Mouse (Mus musculus) embryonic facial prominence, embryonic 11.5 days (tissue): ENCODE data around the gene Pgm2. TPM values are rescaled to one million over a fixed set of nuclear protein-coding genes. Genes with fewer than 3 reads are reported as not detected.

Source experiments
- ATAC-seq: fragments of 200-750 bp; cut with Nextera tagmentation; replicated peaks from 2 replicates; pipeline ENCODE4 v1.8.0; 2017; ENCODE audit warnings: low read depth; ENCODE audit not compliant: insufficient number of reproducible peaks, low FRiP score, low TSS enrichment
- DNase-seq: peaks from one replicate; pipeline ENCODE4 v3.0.0-alpha.2; 2015; ENCODE audit warnings: low spot score
- H3K27ac ChIP-seq: fragments of 300-500 bp; sonication (generic); replicated peaks from 2 replicates; pipeline ENCODE4 v1.5.1; 2014; ENCODE audit warnings: mild to moderate bottlenecking, low read depth, low read length, control low read depth
- H3K27me3 ChIP-seq: fragments of 300-500 bp; sonication (generic); 2 replicates; pipeline ENCODE4 v1.6.1; 2014; ENCODE audit warnings: mild to moderate bottlenecking, low read length, moderate library complexity, mixed read lengths; ENCODE audit not compliant: control insufficient read depth, insufficient read depth
- H3K36me3 ChIP-seq: fragments of 300-500 bp; sonication (generic); replicated peaks from 2 replicates; pipeline ENCODE4 v1.6.1; 2014; ENCODE audit warnings: low read depth, mild to moderate bottlenecking, low read length, moderate library complexity, mixed read lengths; ENCODE audit not compliant: control insufficient read depth, insufficient read depth
- H3K4me1 ChIP-seq: fragments of 300-500 bp; sonication (generic); 2 replicates; pipeline ENCODE4 v1.6.1; 2014; ENCODE audit warnings: low read length, mixed read lengths; ENCODE audit not compliant: control insufficient read depth, insufficient read depth
- H3K4me2 ChIP-seq: fragments of 300-500 bp; sonication (generic); 2 replicates; pipeline ENCODE4 v1.6.1; 2014; ENCODE audit warnings: low read depth, mild to moderate bottlenecking, control low read depth, low read length, moderate library complexity
- H3K4me3 ChIP-seq: fragments of 300-500 bp; sonication (generic); 2 replicates; pipeline ENCODE4 v1.5.1; 2014; ENCODE audit warnings: low read depth, low read length, control low read depth
- H3K9ac ChIP-seq: fragments of 300-500 bp; sonication (generic); replicated peaks from 2 replicates; pipeline ENCODE4 v1.6.1; 2014; ENCODE audit warnings: mild to moderate bottlenecking, control low read depth, low read length
- H3K9me3 ChIP-seq: fragments of 300-500 bp; sonication (generic); replicated peaks from 2 replicates; pipeline ENCODE4 v1.6.1; 2016; ENCODE audit warnings: mild to moderate bottlenecking, low read length, inconsistent platforms, mixed read lengths; ENCODE audit not compliant: control insufficient read depth
- WGBS: fragments of 180-500 bp; shearing (Covaris S2); extraction: QIAGEN DNeasy Blood & Tissue Kit; methylation state at CpG from one replicate; pipeline ENCODE4 v1.1.7; 2014; 5-methylcytosine and 5-hydroxymethylcytosine counted together
- polyA plus RNA-seq: library from polyadenylated mRNA; unstranded; fragments of >200 nt; fragmentation: Nextera tagmentation; extraction: Ambion mirVana; gene quantifications from 2 replicates; pipeline ENCODE4 v1.2.1, GENCODE M21; 2014

Gene Pgm2
- polyA plus RNA-seq, 1 experiment from 2014 or later = 35.6 TPM

GRCm38 (mm10) chr5:64066159-64066558, 26.6 kb upstream of the Pgm2 start:
- Histone ChIP-seq H3K9ac (no peak overlapping the region), H3K9me3 (no peaks in the 10 kb centered on the region), H3K27ac (no peak overlapping the region), H3K4me1 (no peaks in the 10 kb centered on the region), H3K27me3 (no peaks in the 10 kb centered on the region), H3K36me3 (no peaks in the 10 kb centered on the region), H3K4me2 (no peak overlapping the region), H3K4me3 (no peak overlapping the region)
- DNase-seq (no peak), ATAC-seq (no peak)
- WGBS = 69% methylated on average over 2 of the region's 2 CpGs

- Histone ChIP-seq H3K4me2 (no peak overlapping the region), H3K27me3 (no peaks in the 10 kb centered on the region), H3K36me3 (no peaks in the 10 kb centered on the region), H3K4me1 (no peaks in the 10 kb centered on the region), H3K9me3 (no peaks in the 10 kb centered on the region), H3K9ac (no peak overlapping the region), H3K27ac (no peak overlapping the region), H3K4me3 (no peak overlapping the region)
- no peak for DNase-seq
- WGBS = 78% methylated on average over 2 of the region's 2 CpGs
- no peak for ATAC-seq
Observed at GRCm38 (mm10) chr5:64067576-64067975, 25.2 kb upstream of the Pgm2 start.

GRCm38 (mm10) chr5:64070081-64070673, 22.6 kb upstream of the Pgm2 start:
- no peak overlapping the region for H3K4me3 ChIP-seq
- H3K27me3 ChIP-seq = no peaks in the 10 kb centered on the region
- WGBS = 22% methylated on average over 4 of the region's 4 CpGs
- ATAC-seq (peak; percentile 81), DNase-seq (peak; percentile 84)
- no peaks in the 10 kb centered on the region for H3K4me1 ChIP-seq
- no peak overlapping the region for H3K27ac ChIP-seq
- no peak overlapping the region for H3K4me2 ChIP-seq
- no peak overlapping the region for H3K9ac ChIP-seq
- H3K36me3 ChIP-seq = no peaks in the 10 kb centered on the region
- no peaks in the 10 kb centered on the region for H3K9me3 ChIP-seq

- no peaks in the 10 kb centered on the region for H3K27me3 ChIP-seq
- WGBS = 85% methylated on average over 2 of the region's 2 CpGs
- no peaks in the 10 kb centered on the region for H3K4me1 ChIP-seq
- ATAC-seq (no peak), DNase-seq (no peak)
- no peak overlapping the region for H3K4me3 ChIP-seq
- no peak overlapping the region for H3K27ac ChIP-seq
- no peaks in the 10 kb centered on the region for H3K9me3 ChIP-seq
- H3K9ac ChIP-seq = no peak overlapping the region
- H3K36me3 ChIP-seq = no peaks in the 10 kb centered on the region
- no peak overlapping the region for H3K4me2 ChIP-seq
Observed at GRCm38 (mm10) chr5:64070742-64071476, 21.8 kb upstream of the Pgm2 start.

- ATAC-seq = no peak
- H3K36me3 ChIP-seq = no peaks in the 10 kb centered on the region
- H3K4me1 ChIP-seq = no peaks in the 10 kb centered on the region
- H3K4me2 ChIP-seq = no peak overlapping the region
- WGBS = 88% methylated on average over 3 of the region's 3 CpGs
- no peak for DNase-seq
- no peak overlapping the region for H3K9ac ChIP-seq
- H3K4me3 ChIP-seq = no peak overlapping the region
- H3K9me3 ChIP-seq = no peaks in the 10 kb centered on the region
- H3K27ac ChIP-seq = no peak overlapping the region
- H3K27me3 ChIP-seq = no peaks in the 10 kb centered on the region
Observed at GRCm38 (mm10) chr5:64074455-64074854, 18.3 kb upstream of the Pgm2 start.

GRCm38 (mm10) chr5:64075506-64075905, 17.2 kb upstream of the Pgm2 start:
- no peak overlapping the region for H3K4me2 ChIP-seq
- H3K27me3 ChIP-seq = no peaks in the 10 kb centered on the region
- DNase-seq = peak; percentile 30
- no peak for ATAC-seq
- no peak overlapping the region for H3K9ac ChIP-seq
- no peak overlapping the region for H3K4me3 ChIP-seq
- H3K9me3 ChIP-seq = no peaks in the 10 kb centered on the region
- H3K27ac ChIP-seq = no peak overlapping the region
- H3K36me3 ChIP-seq = no peaks in the 10 kb centered on the region
- 53% methylated on average over 3 of the region's 3 CpGs for WGBS
- H3K4me1 ChIP-seq = no peaks in the 10 kb centered on the region

- no peaks in the 10 kb centered on the region for H3K27me3 ChIP-seq
- no peak overlapping the region for H3K4me3 ChIP-seq
- no peak overlapping the region for H3K4me2 ChIP-seq
- H3K36me3 ChIP-seq = no peaks in the 10 kb centered on the region
- WGBS = 88% methylated on average over 4 of the region's 4 CpGs
- no peaks in the 10 kb centered on the region for H3K9me3 ChIP-seq
- no peak overlapping the region for H3K9ac ChIP-seq
- DNase-seq (no peak), ATAC-seq (no peak)
- H3K27ac ChIP-seq = no peak overlapping the region
- H3K4me1 ChIP-seq = no peaks in the 10 kb centered on the region
Observed at GRCm38 (mm10) chr5:64077353-64077752, 15.4 kb upstream of the Pgm2 start.

GRCm38 (mm10) chr5:64078740-64079461, 13.8 kb upstream of the Pgm2 start:
- no peak overlapping the region for H3K27ac ChIP-seq
- DNase-seq = peak; percentile 73
- 39% methylated on average over 7 of the region's 7 CpGs for WGBS

More at GRCm38 (mm10) chr5:64078740-64079461, 13.8 kb upstream of the Pgm2 start:
- Histone ChIP-seq H3K4me1 (no peaks in the 10 kb centered on the region), H3K36me3 (no peaks in the 10 kb centered on the region), H3K4me3 (no peak overlapping the region), H3K4me2 (no peak overlapping the region), H3K27me3 (no peaks in the 10 kb centered on the region), H3K9me3 (no peaks in the 10 kb centered on the region), H3K9ac (no peak overlapping the region)
- peak; percentile 79 for ATAC-seq
